Mouse (Mus musculus) stomach, postnatal 0 days (tissue): Measurements from ENCODE around the gene Selenok.

Experiments used
- CTCF ChIP-seq: IDR thresholded peaks from 2 replicates; pipeline ENCODE4 v1.5.1; 2016; ENCODE audit warnings: antibody characterized with exemption, low read depth, mild to moderate bottlenecking, moderate library complexity
- EP300 ChIP-seq: optimal IDR thresholded peaks from 2 replicates; pipeline ENCODE3; 2016; ENCODE audit warnings: antibody characterized with exemption

DNA sequence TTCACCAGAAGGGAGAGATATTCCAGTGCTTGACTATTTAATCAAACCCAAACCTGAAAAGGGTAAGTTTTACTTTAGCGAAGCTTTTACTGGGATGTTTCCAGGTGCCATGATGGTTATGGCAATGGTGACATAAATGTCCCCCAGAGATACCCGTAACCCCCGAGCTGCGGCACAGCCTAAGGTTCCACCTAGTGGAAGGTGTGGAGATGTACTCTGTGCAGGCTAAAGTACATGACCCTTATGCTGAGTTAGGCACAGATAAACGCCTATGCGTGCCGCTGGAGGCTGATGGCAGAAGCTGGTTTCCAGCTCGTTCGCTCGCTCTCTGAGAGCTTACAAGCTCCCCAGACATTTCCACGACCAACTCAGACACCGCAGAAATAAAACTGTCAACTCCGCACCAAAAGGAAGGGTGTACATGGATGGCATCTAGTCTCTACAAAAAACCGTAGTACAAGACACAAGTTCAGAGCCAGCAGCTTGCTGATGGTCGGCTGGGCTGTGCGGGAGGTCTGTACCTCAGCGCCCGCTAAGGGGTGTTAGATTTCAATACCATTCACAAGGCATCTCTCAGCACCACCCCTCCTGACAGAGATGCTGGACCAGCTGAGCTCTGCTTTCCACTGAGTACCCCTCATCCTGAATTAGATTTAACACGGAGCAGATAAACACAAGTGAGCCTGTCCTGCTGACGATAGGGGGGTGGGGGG is 28.4 kb upstream of the Selenok start:
- TF ChIP-seq EP300, result no peak
- TF ChIP-seq CTCF, result no peak
